Mouse (Mus musculus): Measurements from ENCODE around the gene Phactr1. TPM values are rescaled to one million over a fixed set of nuclear protein-coding genes. Genes with fewer than 3 reads are reported as not detected.

Gene Phactr1
- polyA plus RNA-seq, 2 experiments = 3.6 to 6.7 TPM

DNA sequence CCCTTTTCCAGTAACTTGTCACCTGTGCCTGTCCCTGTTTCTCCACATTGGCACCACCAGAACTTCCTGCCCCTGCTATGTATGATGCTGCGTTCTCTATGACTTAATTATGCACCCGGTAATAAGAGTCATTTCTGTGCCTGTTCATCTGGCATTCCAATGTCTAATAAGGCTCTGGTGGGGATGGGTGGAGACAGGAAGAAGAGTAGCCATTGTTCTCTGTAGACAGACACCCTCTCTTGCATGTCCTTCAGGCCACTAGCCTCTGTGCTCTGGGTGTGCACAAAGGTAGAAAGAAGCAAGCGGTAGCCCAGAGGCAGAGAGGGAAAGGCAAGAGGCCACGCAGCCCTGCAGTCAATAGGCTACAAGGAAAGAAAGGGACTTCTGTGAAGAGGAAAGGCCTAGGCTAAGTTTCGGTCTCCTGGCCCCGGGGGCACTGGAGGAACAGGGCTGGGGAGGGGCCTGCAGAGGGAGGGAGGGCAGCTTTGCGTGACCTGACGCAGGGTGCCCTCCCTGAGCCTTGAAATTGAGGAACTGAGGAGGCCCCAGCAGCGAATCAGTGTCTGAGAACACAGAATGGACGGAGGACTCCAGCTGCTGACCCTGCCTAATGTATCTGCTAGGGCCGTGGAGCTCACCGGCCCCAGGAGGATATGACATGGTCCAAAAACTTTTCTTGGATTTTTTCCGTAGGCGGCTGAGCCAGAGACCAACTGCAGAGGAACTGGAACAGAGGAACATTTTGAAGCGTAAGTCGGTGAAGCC, 442.1 kb downstream of the Phactr1 start:
- no peak overlapping the region for H3K27ac ChIP-seq (replicated peaks; ENCODE audit: low read depth, low read length)
- peaks cover 8% of the 10 kb centered on the region; the same call in 1 of the 2 replicates for H3K4me1 ChIP-seq (ENCODE audit: control insufficient read depth, insufficient read depth, low read length)
- H3K27me3 ChIP-seq (ENCODE audit: control insufficient read depth, insufficient read depth, low read length) = no peaks in the 10 kb centered on the region
- no peak for ATAC-seq (ENCODE audit: low FRiP score, low read depth)
- no peak overlapping the region for H3K9ac ChIP-seq (ENCODE audit: low read depth, low read length, severe bottlenecking)
- no peak for DNase-seq (ENCODE audit: low spot score)
- no peak overlapping the region for H3K4me3 ChIP-seq (replicated peaks; ENCODE audit: low read length)
- H3K4me2 ChIP-seq (replicated peaks; ENCODE audit: low read depth, low read length, severe bottlenecking) = no peak overlapping the region
- no peak for TF ChIP-seq POLR2A (IDR thresholded peaks at IDR 0.05; ENCODE audit: borderline replicate concordance, extremely low read depth, insufficient read depth, insufficient read length)
- H3K9me3 ChIP-seq (ENCODE audit: control insufficient read depth, low read length) = no peaks in the 10 kb centered on the region
- H3K36me3 ChIP-seq (ENCODE audit: control insufficient read depth, insufficient read depth, low read length) = no peaks in the 10 kb centered on the region
- WGBS = 70% methylated on average over 16 of the region's 16 CpGs

DNA sequence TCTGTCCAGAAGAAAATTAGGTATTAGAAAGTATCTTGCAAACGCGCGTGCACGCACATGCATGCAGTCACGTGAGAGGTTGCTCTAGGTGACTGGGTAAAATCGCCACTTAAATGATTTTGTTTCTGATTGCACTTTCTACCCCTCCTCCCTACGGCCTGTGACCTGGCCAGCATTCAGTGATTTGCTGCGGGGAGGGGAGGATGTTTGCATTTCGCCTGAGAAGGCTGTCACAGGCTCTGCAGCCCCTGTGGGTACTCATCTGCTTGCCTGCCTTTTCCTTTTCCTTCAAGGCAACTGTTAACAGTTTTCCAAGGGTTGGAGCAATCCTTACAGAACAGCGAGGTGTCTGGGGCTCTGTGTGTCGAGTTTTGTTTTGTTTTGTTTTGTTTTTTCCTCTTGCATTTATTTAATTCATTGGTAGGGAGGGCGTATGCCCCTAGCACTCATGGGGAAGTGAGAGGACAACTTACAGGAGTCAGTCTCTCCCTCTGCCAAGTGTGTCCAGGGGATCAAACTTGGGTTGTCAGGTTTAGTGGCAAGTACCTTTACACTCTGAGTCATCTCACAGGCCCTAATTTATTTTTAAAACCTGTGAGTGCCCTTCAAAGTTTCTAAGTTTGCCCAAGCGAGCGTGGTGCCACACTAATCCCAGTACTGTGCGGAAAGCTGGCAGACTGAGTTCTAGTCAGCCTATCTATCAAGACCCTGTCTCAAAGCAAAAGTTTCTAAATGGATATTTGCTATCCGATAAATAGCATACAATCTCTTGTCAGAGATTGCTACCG, 443.7 kb downstream of the Phactr1 start:
- no peaks in the 10 kb centered on the region for H3K36me3 ChIP-seq (ENCODE audit: control insufficient read depth, insufficient read depth, low read length)
- ATAC-seq (ENCODE audit: low FRiP score, low read depth) (no peak), DNase-seq (ENCODE audit: low spot score) (no peak)
- H3K27ac ChIP-seq (replicated peaks; ENCODE audit: low read depth, low read length) = no peak overlapping the region
- no peak overlapping the region for H3K4me2 ChIP-seq (replicated peaks; ENCODE audit: low read depth, low read length, severe bottlenecking)
- H3K27me3 ChIP-seq (ENCODE audit: control insufficient read depth, insufficient read depth, low read length) = no peaks in the 10 kb centered on the region
- H3K4me3 ChIP-seq (replicated peaks; ENCODE audit: low read length) = no peak overlapping the region
- no peak for TF ChIP-seq POLR2A (IDR thresholded peaks at IDR 0.05; ENCODE audit: borderline replicate concordance, extremely low read depth, insufficient read depth, insufficient read length)
- H3K4me1 ChIP-seq (ENCODE audit: control insufficient read depth, insufficient read depth, low read length) = peaks cover 8% of the 10 kb centered on the region; the same call in 1 of the 2 replicates
- WGBS = 54% methylated on average over 17 of the region's 17 CpGs
- no peak overlapping the region for H3K9ac ChIP-seq (ENCODE audit: low read depth, low read length, severe bottlenecking)
- H3K9me3 ChIP-seq (ENCODE audit: control insufficient read depth, low read length) = no peaks in the 10 kb centered on the region

DNA sequence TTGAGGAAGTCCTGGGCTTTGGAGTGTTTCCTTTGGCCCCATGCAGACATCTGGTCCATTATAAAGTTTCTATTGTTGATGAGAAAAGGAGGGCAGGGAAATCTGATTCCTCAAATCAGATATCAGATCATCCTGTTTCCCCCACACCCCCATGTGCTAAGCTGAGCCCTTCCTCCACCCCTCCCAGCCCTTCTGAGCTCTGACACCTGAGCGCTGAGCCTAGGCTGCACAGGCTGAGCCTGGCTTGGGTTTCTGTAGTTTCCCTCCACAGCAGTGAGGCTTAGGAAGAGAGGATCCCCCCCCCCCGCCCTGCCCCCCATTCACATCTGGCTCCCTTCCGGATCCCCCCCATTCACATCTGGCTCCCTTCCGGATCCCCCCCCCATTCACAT, 444.3 kb downstream of the Phactr1 start:
- H3K27ac ChIP-seq (replicated peaks; ENCODE audit: low read depth, low read length) = no peak overlapping the region
- H3K36me3 ChIP-seq (ENCODE audit: control insufficient read depth, insufficient read depth, low read length) = no peaks in the 10 kb centered on the region
- H3K9ac ChIP-seq (ENCODE audit: low read depth, low read length, severe bottlenecking) = no peak overlapping the region
- H3K27me3 ChIP-seq (ENCODE audit: control insufficient read depth, insufficient read depth, low read length) = no peaks in the 10 kb centered on the region
- H3K4me1 ChIP-seq (ENCODE audit: control insufficient read depth, insufficient read depth, low read length) = peaks cover 8% of the 10 kb centered on the region; the same call in 1 of the 2 replicates
- no peak overlapping the region for H3K4me3 ChIP-seq (replicated peaks; ENCODE audit: low read length)
- H3K4me2 ChIP-seq (replicated peaks; ENCODE audit: low read depth, low read length, severe bottlenecking) = no peak overlapping the region
- no peak for DNase-seq (ENCODE audit: low spot score)
- peak; percentile 41; the same call in 1 of the 2 replicates for ATAC-seq (ENCODE audit: low FRiP score, low read depth)
- no peak for TF ChIP-seq POLR2A (IDR thresholded peaks at IDR 0.05; ENCODE audit: borderline replicate concordance, extremely low read depth, insufficient read depth, insufficient read length)
- WGBS = 10% methylated on average over 4 of the region's 4 CpGs
- H3K9me3 ChIP-seq (ENCODE audit: control insufficient read depth, low read length) = no peaks in the 10 kb centered on the region

DNA sequence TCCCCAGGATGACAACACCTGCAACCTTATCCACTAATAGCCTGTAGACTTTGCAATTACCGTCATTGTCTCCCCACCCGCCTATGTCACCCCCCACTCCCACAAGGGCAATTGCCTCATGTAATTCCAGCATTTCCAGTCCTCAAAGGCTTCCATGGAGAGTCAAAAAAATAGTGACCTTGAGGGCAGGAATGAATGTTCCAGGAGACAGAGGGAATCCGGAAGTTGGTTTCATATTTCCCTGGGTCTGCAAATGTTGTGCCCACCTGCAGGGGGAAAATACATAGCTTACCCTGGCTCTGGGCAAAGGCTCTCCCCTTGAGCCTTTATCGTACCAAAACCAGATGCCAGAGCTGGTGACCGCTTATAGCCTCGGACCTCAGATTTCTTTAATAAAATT, 449.7 kb downstream of the Phactr1 start:
- H3K27ac ChIP-seq (replicated peaks; ENCODE audit: low read depth, low read length) = no peak overlapping the region
- no peak for DNase-seq (ENCODE audit: low spot score)
- TF ChIP-seq POLR2A (IDR thresholded peaks at IDR 0.05; ENCODE audit: borderline replicate concordance, extremely low read depth, insufficient read depth, insufficient read length) = no peak
- no peaks in the 10 kb centered on the region for H3K27me3 ChIP-seq (ENCODE audit: control insufficient read depth, insufficient read depth, low read length)
- no peaks in the 10 kb centered on the region for H3K9me3 ChIP-seq (ENCODE audit: control insufficient read depth, low read length)
- no peaks in the 10 kb centered on the region for H3K36me3 ChIP-seq (ENCODE audit: control insufficient read depth, insufficient read depth, low read length)
- H3K9ac ChIP-seq (ENCODE audit: low read depth, low read length, severe bottlenecking) = no peak overlapping the region
- 28% methylated on average over 6 of the region's 6 CpGs for WGBS
- no peak for ATAC-seq (ENCODE audit: low FRiP score, low read depth)
- H3K4me3 ChIP-seq (replicated peaks; ENCODE audit: low read length) = no peak overlapping the region
- peaks cover 8% of the 10 kb centered on the region for H3K4me1 ChIP-seq (ENCODE audit: control insufficient read depth, insufficient read depth, low read length)
- H3K4me2 ChIP-seq (replicated peaks; ENCODE audit: low read depth, low read length, severe bottlenecking) = no peak overlapping the region

DNA sequence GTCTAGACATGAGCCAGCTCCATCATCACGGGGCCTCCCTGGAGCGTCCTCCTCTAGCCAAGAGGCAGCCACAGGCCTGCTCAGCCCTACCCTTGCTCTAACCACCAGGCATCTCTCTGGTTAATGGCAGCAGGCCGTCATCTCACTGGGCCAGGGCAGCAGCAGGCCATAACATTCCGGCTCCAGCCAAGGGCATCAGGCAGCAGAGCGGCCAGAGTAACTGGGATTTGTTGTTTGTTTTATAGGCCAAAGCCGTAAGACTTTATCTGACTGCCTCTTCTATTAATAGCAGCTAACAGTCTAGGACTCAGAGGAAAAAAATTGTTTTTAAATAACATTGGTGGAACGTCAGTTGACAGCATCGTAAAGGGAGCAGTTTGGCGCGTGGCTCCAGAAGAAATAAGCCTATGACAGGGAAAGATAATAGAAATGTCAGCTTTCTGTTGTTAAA, 451.3 kb downstream of the Phactr1 start:
- Histone ChIP-seq H3K27ac (replicated peaks; ENCODE audit: low read depth, low read length) (no peak overlapping the region), H3K9ac (ENCODE audit: low read depth, low read length, severe bottlenecking) (no peak overlapping the region), H3K27me3 (ENCODE audit: control insufficient read depth, insufficient read depth, low read length) (no peaks in the 10 kb centered on the region), H3K4me1 (ENCODE audit: control insufficient read depth, insufficient read depth, low read length) (peaks cover 8% of the 10 kb centered on the region), H3K4me2 (replicated peaks; ENCODE audit: low read depth, low read length, severe bottlenecking) (no peak overlapping the region), H3K36me3 (ENCODE audit: control insufficient read depth, insufficient read depth, low read length) (no peaks in the 10 kb centered on the region), H3K9me3 (ENCODE audit: control insufficient read depth, low read length) (no peaks in the 10 kb centered on the region), H3K4me3 (replicated peaks; ENCODE audit: low read length) (no peak overlapping the region)
- no peak for ATAC-seq (ENCODE audit: low FRiP score, low read depth)
- WGBS = 47% methylated on average over 10 of the region's 10 CpGs
- no peak for TF ChIP-seq POLR2A (IDR thresholded peaks at IDR 0.05; ENCODE audit: borderline replicate concordance, extremely low read depth, insufficient read depth, insufficient read length)
- no peak for DNase-seq (ENCODE audit: low spot score)
